In the genomic region with DNA sequence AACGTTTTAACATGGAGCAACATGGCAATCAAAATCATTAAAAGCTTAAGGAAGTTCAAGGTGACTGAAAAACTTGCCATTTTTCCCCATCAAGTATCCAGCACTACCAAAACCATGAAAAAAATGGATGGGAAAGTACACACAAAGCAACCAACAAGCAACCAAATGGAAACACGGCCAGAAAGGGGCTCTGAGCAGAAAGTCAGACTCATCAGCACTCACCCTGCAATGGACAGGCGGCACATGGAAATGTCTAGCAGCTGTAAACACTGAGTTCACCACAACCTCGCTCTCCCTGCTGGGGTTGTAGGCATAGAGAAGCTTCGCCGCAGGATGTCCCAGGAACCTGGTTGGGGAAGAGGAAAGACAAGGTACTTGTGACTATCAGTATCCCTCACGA, we compare ENCODE assay signal across 17 mouse cellular contexts.
"Had no signal": no experiment of that assay in that cellular context is flagged by ENCODE, and none has a peak within 500 bp of the region (broad histone marks: within the 10 kb centered on the region; RNA-seq: fewer than 3 reads in every experiment).

No protein-coding gene starts in this region.

- H3K4me1 ChIP-seq: limb, embryonic 13.5 days had no signal

- H3K27me3 ChIP-seq: limb, embryonic 13.5 days; liver, embryonic 15.5 days; midbrain, embryonic 15.5 days; neural tube, embryonic 13.5 days had no signal

- H3K9ac ChIP-seq: limb, embryonic 13.5 days; liver, embryonic 15.5 days; midbrain, embryonic 15.5 days; neural tube, embryonic 13.5 days had no signal

- H3K4me2 ChIP-seq: limb, embryonic 13.5 days; liver, embryonic 11.5 days; liver, embryonic 15.5 days; midbrain, embryonic 15.5 days; neural tube, embryonic 13.5 days had no signal

- ATAC-seq: lung, postnatal 0 days; midbrain, embryonic 15.5 days had no signal

- H3K9me3 ChIP-seq: limb, embryonic 13.5 days; liver, embryonic 15.5 days; midbrain, embryonic 10.5 days; midbrain, embryonic 15.5 days; neural tube, embryonic 13.5 days had no signal

- DNase-seq: kidney, adult 9 months; kidney, postnatal 36 days; layer of hippocampus, adult 9-11 months; layer of hippocampus, postnatal 36 days; lung, adult 2 months; lung, postnatal 4 days; right cerebral cortex, adult 18-20 months; right cerebral cortex, postnatal 25 days; thymus, postnatal 4 days had no signal

- H3K4me3 ChIP-seq: limb, embryonic 13.5 days; liver, embryonic 15.5 days; midbrain, embryonic 10.5 days; midbrain, embryonic 15.5 days; neural tube, embryonic 13.5 days had no signal

- H3K27ac ChIP-seq: kidney, postnatal 0 days; limb, embryonic 13.5 days; liver, embryonic 15.5 days; midbrain, embryonic 10.5 days; midbrain, embryonic 15.5 days; neural tube, embryonic 13.5 days had no signal
